Mouse (Mus musculus) small intestine, adult 2 months (tissue): Measurements from ENCODE around the gene Snrnp200. TPM values are rescaled to one million over a fixed set of nuclear protein-coding genes. Genes with fewer than 3 reads are reported as not detected.

Experiments
- H3K27ac ChIP-seq: fragments of 200-500 bp; 2 replicates; pipeline ENCODE4 v1.5.1; 2012; ENCODE audit warnings: low read depth, low read length, control low read depth, inconsistent platforms; ENCODE audit not compliant: insufficient read depth
- H3K27me3 ChIP-seq: fragments of 200-500 bp; 2 replicates; pipeline ENCODE4 v1.6.1; 2012; ENCODE audit warnings: mild to moderate bottlenecking, moderate library complexity, low read length, inconsistent platforms; ENCODE audit not compliant: control insufficient read depth, insufficient read depth
- H3K36me3 ChIP-seq: fragments of 200-500 bp; 2 replicates; pipeline ENCODE4 v1.6.1; 2012; ENCODE audit warnings: mild to moderate bottlenecking, low read length, control low read depth, inconsistent platforms; ENCODE audit not compliant: control insufficient read depth, insufficient read depth
- H3K4me1 ChIP-seq: fragments of 200-500 bp; 2 replicates; pipeline ENCODE4 v1.6.1; 2012; ENCODE audit warnings: low read length, inconsistent platforms, mixed read lengths; ENCODE audit not compliant: control insufficient read depth, insufficient read depth, insufficient read length
- H3K4me3 ChIP-seq: fragments of 200-500 bp; 2 replicates; pipeline ENCODE4 v1.5.1; 2012; ENCODE audit warnings: low read depth, mild to moderate bottlenecking, control low read depth, inconsistent platforms, low read length, moderate library complexity
- CTCF ChIP-seq: fragments of 200-500 bp; IDR thresholded peaks from 2 replicates; pipeline ENCODE4 v1.5.1; 2012; ENCODE audit warnings: low read depth, mild to moderate bottlenecking, control low read depth, inconsistent platforms, low read length, moderate library complexity, mixed read lengths; ENCODE audit not compliant: insufficient replicate concordance, insufficient read length; ENCODE audit errors: extremely low read depth
- POLR2A ChIP-seq: fragments of 200-500 bp; IDR thresholded peaks from 2 replicates; pipeline ENCODE4 v1.6.1; 2012; ENCODE audit warnings: low read depth, mild to moderate bottlenecking, control low read depth, inconsistent platforms, low read length, moderate library complexity
- WGBS: fragments of 180-500 bp; shearing (Covaris S2); methylation state at CpG from one replicate; pipeline ENCODE4 v1.1.7; 2018; 5-methylcytosine and 5-hydroxymethylcytosine counted together
- polyA plus RNA-seq: library from polyadenylated mRNA; depleted of rRNA; stranded (reverse); fragments of >200 nt; gene quantifications from 2 replicates; pipeline ENCODE4 v1.2.3, GENCODE M21; 2012

Snrnp200 gene
- polyA plus RNA-seq, 1 experiment: 25.5 TPM

- peaks cover 20% of the 10 kb centered on the region for H3K36me3 ChIP-seq
- WGBS: under 1% methylated on average over 39 of the region's 39 CpGs
- peaks cover 11% of the 10 kb centered on the region for H3K4me1 ChIP-seq
- peak overlapping the region; percentile 79 for H3K4me3 ChIP-seq
- H3K27me3 ChIP-seq: no peaks in the 10 kb centered on the region
- TF ChIP-seq POLR2A: no peak
- no peak for TF ChIP-seq CTCF
- H3K27ac ChIP-seq: no peak overlapping the region
These were observed 40.3 kb downstream of the Snrnp200 start for GRCm38 (mm10) chr2:127248334-127249004.

GRCm38 (mm10) chr2:127250291-127251008 lies 42.3 kb downstream of the Snrnp200 start:
- Histone ChIP-seq H3K27me3 (no peaks in the 10 kb centered on the region), H3K4me1 (peaks cover 11% of the 10 kb centered on the region), H3K36me3 (peaks cover 8% of the 10 kb centered on the region), H3K27ac (no peak overlapping the region), H3K4me3 (no peak overlapping the region)
- WGBS: 87% methylated on average over 9 of the region's 9 CpGs
- no peak for TF ChIP-seq POLR2A
- no peak for TF ChIP-seq CTCF

GRCm38 (mm10) chr2:127251457-127251856 lies 43.3 kb downstream of the Snrnp200 start:
- peaks cover 7% of the 10 kb centered on the region for H3K4me1 ChIP-seq
- H3K27me3 ChIP-seq: no peaks in the 10 kb centered on the region
- H3K27ac ChIP-seq: no peak overlapping the region
- peaks cover 11% of the 10 kb centered on the region for H3K36me3 ChIP-seq
- TF ChIP-seq POLR2A: no peak
- H3K4me3 ChIP-seq: no peak overlapping the region
- WGBS: 66% methylated on average over 3 of the region's 3 CpGs

- WGBS: 46% methylated on average over 3 of the region's 3 CpGs
- Histone ChIP-seq H3K27ac (no peak overlapping the region), H3K27me3 (no peaks in the 10 kb centered on the region), H3K4me3 (no peak overlapping the region), H3K36me3 (peaks cover 16% of the 10 kb centered on the region), H3K4me1 (peaks cover 4% of the 10 kb centered on the region)
- TF ChIP-seq CTCF (no peak), POLR2A (no peak)
These were observed 43.8 kb downstream of the Snrnp200 start for GRCm38 (mm10) chr2:127251880-127252527.

GRCm38 (mm10) chr2:127252787-127253186 lies 44.6 kb downstream of the Snrnp200 start:
- H3K4me1 ChIP-seq: peaks cover 3% of the 10 kb centered on the region
- H3K4me3 ChIP-seq: no peak overlapping the region
- 70% methylated on average over 5 of the region's 5 CpGs for WGBS
- TF ChIP-seq CTCF: no peak
- no peak for TF ChIP-seq POLR2A
- H3K27me3 ChIP-seq: no peaks in the 10 kb centered on the region
- no peak overlapping the region for H3K27ac ChIP-seq
- H3K36me3 ChIP-seq: peaks cover 24% of the 10 kb centered on the region

- Histone ChIP-seq H3K36me3 (peaks cover 41% of the 10 kb centered on the region), H3K4me3 (no peak overlapping the region), H3K4me1 (peaks cover 3% of the 10 kb centered on the region), H3K27me3 (no peaks in the 10 kb centered on the region), H3K27ac (no peak overlapping the region)
- 91% methylated on average over 3 of the region's 3 CpGs for WGBS
- no peak for TF ChIP-seq CTCF
- TF ChIP-seq POLR2A: no peak
These were observed 46.5 kb downstream of the Snrnp200 start for GRCm38 (mm10) chr2:127254604-127255134.

- 82% methylated on average over 6 of the region's 6 CpGs for WGBS
- H3K4me1 ChIP-seq: peaks cover 3% of the 10 kb centered on the region
- H3K27me3 ChIP-seq: no peaks in the 10 kb centered on the region
- TF ChIP-seq CTCF (no peak), POLR2A (no peak)
- H3K36me3 ChIP-seq: peaks cover 43% of the 10 kb centered on the region
- H3K27ac ChIP-seq: no peak overlapping the region
- no peak overlapping the region for H3K4me3 ChIP-seq
These were observed 47.1 kb downstream of the Snrnp200 start for GRCm38 (mm10) chr2:127255294-127255693.
